Mouse (Mus musculus) kidney, embryonic 16.5 days (tissue): ENCODE data around the gene Bglap3. TPM values are rescaled to one million over a fixed set of nuclear protein-coding genes. Genes with fewer than 3 reads are reported as not detected.
A peak's percentile ranks its signal among the peaks of the same experiment; 100 is the strongest.

Source experiments
- ATAC-seq: fragments of 200-750 bp; cut with Nextera tagmentation; 2 replicates; pipeline ENCODE4 v1.8.0; 2017; ENCODE audit warnings: moderate TSS enrichment; ENCODE audit not compliant: low FRiP score, low TSS enrichment
- H3K27ac ChIP-seq: fragments of 300-500 bp; sonication (generic); 2 replicates; pipeline ENCODE4 v1.5.1; 2014; ENCODE audit warnings: low read length
- H3K27me3 ChIP-seq: fragments of 300-500 bp; sonication (generic); 2 replicates; pipeline ENCODE4 v1.6.1; 2014; ENCODE audit warnings: low read length, control low read depth, mixed read lengths; ENCODE audit not compliant: insufficient read depth
- H3K36me3 ChIP-seq: fragments of 300-500 bp; sonication (generic); 2 replicates; pipeline ENCODE4 v1.6.1; 2014; ENCODE audit warnings: low read length, control low read depth, mixed read lengths; ENCODE audit not compliant: insufficient read depth
- H3K4me1 ChIP-seq: fragments of 300-500 bp; sonication (generic); 2 replicates; pipeline ENCODE4 v1.6.1; 2014; ENCODE audit warnings: low read length, control low read depth, mixed read lengths; ENCODE audit not compliant: insufficient read depth
- H3K4me2 ChIP-seq: fragments of 300-500 bp; sonication (generic); replicated peaks from 2 replicates; pipeline ENCODE4 v1.6.1; 2014; ENCODE audit warnings: low read depth, low read length
- H3K4me3 ChIP-seq: fragments of 300-500 bp; sonication (generic); 2 replicates; pipeline ENCODE4 v1.5.1; 2014; ENCODE audit warnings: mild to moderate bottlenecking, low read length
- H3K9ac ChIP-seq: fragments of 300-500 bp; sonication (generic); replicated peaks from 2 replicates; pipeline ENCODE4 v1.6.1; 2014; ENCODE audit warnings: low read length
- H3K9me3 ChIP-seq: fragments of 300-500 bp; sonication (generic); 2 replicates; pipeline ENCODE4 v1.6.1; 2016; ENCODE audit warnings: low read length, control low read depth
- WGBS: fragments of 180-500 bp; shearing (Covaris S2); extraction: QIAGEN DNeasy Blood & Tissue Kit; methylation state at CpG from one replicate; pipeline ENCODE4 v1.1.7; 2014; 5-methylcytosine and 5-hydroxymethylcytosine counted together
- polyA plus RNA-seq: library from polyadenylated mRNA; unstranded; fragments of >200 nt; fragmentation: Nextera tagmentation; extraction: Ambion mirVana; gene quantifications from 2 replicates; pipeline ENCODE4 v1.2.1, GENCODE M21; 2015

Gene Bglap3
- polyA plus RNA-seq, 1 experiment from 2014 or later = 0.22 TPM

DNA sequence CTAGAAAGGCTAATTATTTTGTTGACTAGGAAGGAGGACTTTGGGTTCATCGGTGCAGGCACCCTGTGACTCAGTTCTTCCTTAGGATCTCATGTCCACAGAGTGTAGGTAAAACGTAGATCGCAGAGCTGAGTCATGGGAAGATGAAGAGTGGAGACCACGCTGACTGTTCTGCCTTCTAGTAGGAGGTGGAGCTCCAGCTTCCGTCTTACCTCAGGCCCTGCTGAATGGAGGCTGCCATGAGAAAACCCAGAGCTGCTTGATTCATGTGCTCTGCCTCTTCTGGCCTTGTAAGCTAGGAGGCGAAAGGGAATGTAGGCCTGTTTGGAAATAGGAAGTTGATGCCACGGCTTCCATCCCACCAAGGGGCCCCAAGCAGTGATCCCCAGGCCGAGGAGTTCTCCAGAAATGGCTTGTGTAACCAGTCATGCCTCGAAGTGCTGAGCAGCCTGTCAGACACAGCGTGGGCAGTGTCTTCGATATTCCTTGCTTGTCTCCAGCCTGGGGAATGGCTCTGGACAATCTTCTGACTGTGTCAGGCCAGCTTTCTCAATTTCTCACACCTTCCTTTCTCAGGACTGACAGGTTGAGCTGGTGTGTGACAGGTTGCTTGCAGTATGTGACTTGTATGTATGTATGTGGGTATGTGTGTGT lies 35.0 kb downstream of the Bglap3 start:
- H3K27ac ChIP-seq = 0 out of 2 replicates have a peak overlapping the region, but pooled peaks have one; percentile 32
- no peaks in the 10 kb centered on the region for H3K9me3 ChIP-seq
- WGBS = 68% methylated on average over 11 of the region's 11 CpGs
- H3K4me3 ChIP-seq = peak overlapping the region; percentile 12; the same call in 1 of the 2 replicates
- H3K27me3 ChIP-seq = no peaks in the 10 kb centered on the region
- peak overlapping the region; percentile 61 for H3K4me2 ChIP-seq
- H3K4me1 ChIP-seq = peaks cover 28% of the 10 kb centered on the region
- H3K9ac ChIP-seq = peak overlapping the region; percentile 20; the same call in 1 of the 2 replicates
- peaks cover 9% of the 10 kb centered on the region for H3K36me3 ChIP-seq
- ATAC-seq = no peak

DNA sequence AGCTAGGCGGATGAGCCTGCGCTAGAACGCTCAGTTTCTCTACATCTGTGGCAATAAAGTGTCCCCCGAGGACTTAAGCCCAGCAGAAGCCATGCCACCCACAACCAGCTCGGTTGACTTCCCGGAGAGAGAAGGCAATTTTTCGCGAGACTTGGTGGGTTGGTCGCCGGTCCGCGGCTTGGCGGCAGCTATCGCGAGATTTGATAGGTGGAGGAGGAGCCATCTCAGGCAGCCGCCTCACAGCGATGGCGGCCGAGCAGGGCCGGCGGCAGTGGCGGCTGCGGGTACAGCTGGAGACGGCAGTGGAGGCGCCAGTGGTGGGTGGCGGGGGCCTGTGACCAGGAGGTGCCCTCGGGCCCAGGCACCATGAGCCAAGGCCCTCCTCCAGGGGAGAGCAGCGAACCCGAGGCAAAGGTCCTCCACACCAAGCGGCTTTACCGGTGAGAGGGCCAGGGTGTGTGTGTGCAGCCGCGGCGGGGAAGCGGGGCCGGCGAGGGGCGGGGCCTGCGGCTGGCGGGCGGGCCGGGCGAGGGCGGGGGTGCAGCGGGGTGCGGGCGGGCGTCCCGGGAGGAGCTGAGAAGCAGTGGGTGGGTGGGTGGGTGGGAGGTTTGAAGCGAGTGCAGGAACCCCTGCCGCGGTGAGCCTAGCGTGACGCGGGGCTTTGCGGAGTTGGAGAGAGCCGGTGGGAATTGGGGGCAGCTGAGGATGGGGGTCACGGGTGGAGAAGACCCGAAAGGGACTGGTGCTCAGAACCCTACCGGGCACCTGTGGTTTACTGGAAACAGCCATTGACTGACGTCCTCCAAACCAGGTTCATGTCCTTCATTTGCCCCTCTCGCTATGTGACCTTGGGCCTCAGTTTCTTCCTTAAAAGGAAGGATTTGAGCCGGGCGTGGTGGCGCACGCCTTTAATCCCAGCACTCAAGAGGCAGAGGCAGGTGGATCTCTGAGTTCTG lies 36.2 kb downstream of the Bglap3 start, which contains the start of the genes Tmem79 and Smg5:
TSS of gene Tmem79 (minus strand) at position 91 of the 956 bp plus-strand sequence.
TSS of gene Smg5 (plus strand) at position 203 of the 956 bp plus-strand sequence.
- H3K4me3 ChIP-seq = peak within 1 kb of the TSS; percentile 87
- H3K27me3 ChIP-seq = no peaks in the 10 kb centered on the region
- peak within 1 kb of the TSS; percentile 80 for H3K9ac ChIP-seq
- H3K4me2 ChIP-seq = peak within 1 kb of the TSS; percentile 69
- peak within 1 kb of the TSS; percentile 97 for H3K27ac ChIP-seq
- H3K4me1 ChIP-seq = peaks cover 28% of the 10 kb centered on the region
- H3K9me3 ChIP-seq = no peaks in the 10 kb centered on the region
- ATAC-seq = peak; percentile 94
- H3K36me3 ChIP-seq = no peaks in the 10 kb centered on the region
- WGBS = 1% methylated on average over 43 of the region's 66 CpGs

DNA sequence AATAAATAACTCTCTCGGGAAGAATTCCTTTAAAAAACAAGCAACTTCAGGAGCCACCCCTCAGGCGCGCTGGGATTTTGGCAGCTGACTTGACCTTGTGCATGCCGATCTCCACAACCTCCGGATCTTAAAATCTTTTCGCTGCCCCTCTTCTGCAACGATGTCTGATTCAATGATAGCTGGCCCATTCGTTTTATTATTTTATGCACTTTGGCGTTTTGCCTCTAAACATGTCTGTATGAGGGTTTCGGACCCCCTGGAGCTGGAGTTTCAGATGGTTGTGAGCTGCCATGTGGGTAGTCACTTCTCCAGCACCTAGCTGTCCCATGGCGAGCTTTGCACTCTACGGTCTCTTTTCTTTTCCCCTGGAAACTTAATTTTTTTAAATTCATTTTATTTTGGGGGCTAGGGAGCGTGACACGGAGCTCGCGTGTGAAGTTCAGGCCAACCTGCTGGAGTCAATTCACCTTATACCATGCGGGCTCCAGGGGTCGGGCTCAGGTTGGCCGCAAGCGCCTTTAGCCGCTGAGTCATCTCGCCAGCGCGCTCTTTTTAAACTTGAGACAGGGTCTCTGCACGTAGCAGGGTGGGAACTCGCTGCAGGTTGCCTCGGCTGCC lies 37.0 kb downstream of the Bglap3 start:
- ATAC-seq = peak; percentile 59; the same call in 1 of the 2 replicates
- Histone ChIP-seq H3K27ac (peak overlapping the region; percentile 97), H3K4me1 (peaks cover 28% of the 10 kb centered on the region), H3K36me3 (no peaks in the 10 kb centered on the region), H3K4me3 (peak overlapping the region; percentile 87), H3K4me2 (peak overlapping the region; percentile 69), H3K9ac (peak overlapping the region; percentile 80), H3K9me3 (no peaks in the 10 kb centered on the region), H3K27me3 (no peaks in the 10 kb centered on the region)
- under 1% methylated on average over 27 of the region's 27 CpGs for WGBS

DNA sequence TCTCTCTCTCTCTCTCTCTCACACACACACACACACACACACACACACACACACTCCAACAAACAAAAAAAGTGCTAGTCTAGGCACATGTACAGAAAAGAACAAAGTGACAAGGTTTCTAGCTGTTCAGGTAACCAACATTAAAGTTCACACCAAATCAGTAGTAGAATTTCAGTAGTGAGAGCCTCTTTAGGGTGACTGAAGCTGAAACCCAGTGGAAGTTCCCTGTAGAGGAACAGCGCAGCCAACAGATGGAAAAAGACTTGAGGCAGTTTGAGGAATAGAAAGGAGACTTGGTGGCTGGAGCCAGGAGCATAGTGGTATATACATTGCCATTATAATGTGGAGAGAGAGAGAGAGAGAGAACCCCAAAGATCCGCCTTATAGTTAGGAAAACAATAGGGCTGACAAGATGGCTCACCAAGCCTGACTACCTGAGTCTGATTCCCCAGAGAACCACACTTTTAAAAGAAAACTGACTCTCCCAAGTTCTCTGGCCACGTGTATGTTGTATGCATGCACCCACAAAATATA lies 37.6 kb downstream of the Bglap3 start:
- peak overlapping the region; percentile 80 for H3K9ac ChIP-seq
- ATAC-seq = no peak
- peak overlapping the region; percentile 97 for H3K27ac ChIP-seq
- H3K27me3 ChIP-seq = no peaks in the 10 kb centered on the region
- H3K4me3 ChIP-seq = peak overlapping the region; percentile 87
- peak overlapping the region; percentile 69 for H3K4me2 ChIP-seq
- no peaks in the 10 kb centered on the region for H3K9me3 ChIP-seq
- no peaks in the 10 kb centered on the region for H3K36me3 ChIP-seq
- peaks cover 28% of the 10 kb centered on the region for H3K4me1 ChIP-seq
- WGBS = 32% methylated on average over 3 of the region's 3 CpGs

DNA sequence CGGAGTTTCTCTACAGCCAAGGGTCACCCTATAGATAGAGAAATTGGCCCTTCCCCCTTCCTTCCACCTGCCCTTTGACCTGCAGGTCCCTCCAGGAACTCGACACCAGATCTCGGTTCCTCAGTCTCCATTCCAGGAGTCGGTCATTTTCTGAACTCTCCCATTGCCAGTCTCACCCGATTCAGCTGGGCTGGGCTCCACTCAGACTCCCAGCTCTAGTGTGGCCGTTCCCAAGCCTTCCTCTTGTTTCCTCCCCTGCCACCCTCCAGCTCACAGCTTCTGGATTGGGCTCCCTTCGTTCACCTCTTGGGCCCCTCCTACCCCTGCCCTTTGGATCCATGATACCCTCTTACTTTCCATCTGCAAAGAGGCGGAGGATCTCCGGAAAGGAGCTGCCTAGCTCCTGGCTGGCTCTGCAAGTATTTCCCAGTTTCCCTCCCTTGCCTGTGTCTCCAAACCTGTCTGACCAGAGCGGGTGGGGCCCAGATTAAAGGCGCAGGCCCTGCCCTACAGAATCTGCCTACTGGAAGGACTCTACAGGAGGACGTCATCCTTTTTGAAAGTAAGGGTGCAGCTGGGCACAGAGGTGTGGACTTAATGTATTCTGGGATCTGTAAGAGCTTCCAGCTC lies 38.4 kb downstream of the Bglap3 start:
- Histone ChIP-seq H3K9ac (peak overlapping the region; percentile 60), H3K9me3 (no peaks in the 10 kb centered on the region), H3K4me2 (peak overlapping the region; percentile 69), H3K4me3 (peak overlapping the region; percentile 27), H3K36me3 (no peaks in the 10 kb centered on the region), H3K4me1 (peaks cover 28% of the 10 kb centered on the region), H3K27ac (peak overlapping the region; percentile 52; the same call in 1 of the 2 replicates), H3K27me3 (no peaks in the 10 kb centered on the region)
- 40% methylated on average over 12 of the region's 12 CpGs for WGBS
- ATAC-seq = no peak

DNA sequence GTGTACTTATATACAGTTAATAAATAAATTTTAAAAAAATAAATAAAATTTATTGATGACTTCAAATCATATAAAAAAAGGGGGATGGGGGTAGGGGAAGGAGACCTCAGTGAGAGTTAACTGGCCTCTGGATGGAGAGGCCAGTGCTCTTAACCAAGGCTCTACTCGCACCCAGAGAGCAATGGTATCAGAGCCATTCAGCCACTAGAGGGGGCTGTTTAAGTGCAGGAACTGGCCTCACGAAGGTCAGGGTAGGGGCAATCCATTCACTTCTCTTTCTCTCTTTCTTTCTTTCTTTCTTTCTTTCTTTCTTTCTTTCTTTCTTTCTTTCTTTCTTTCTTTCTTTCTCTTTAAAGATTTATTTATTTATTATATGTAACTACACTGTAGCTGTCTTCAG lies 41.3 kb downstream of the Bglap3 start:
- no peaks in the 10 kb centered on the region for H3K9me3 ChIP-seq
- 42% methylated on average over 2 of the region's 2 CpGs for WGBS
- no peak overlapping the region for H3K27ac ChIP-seq
- no peak overlapping the region for H3K4me3 ChIP-seq
- no peaks in the 10 kb centered on the region for H3K27me3 ChIP-seq
- ATAC-seq = no peak
- H3K9ac ChIP-seq = no peak overlapping the region
- H3K36me3 ChIP-seq = peaks cover 8% of the 10 kb centered on the region; the same call in 1 of the 2 replicates
- no peak overlapping the region for H3K4me2 ChIP-seq
- peaks cover 13% of the 10 kb centered on the region for H3K4me1 ChIP-seq

DNA sequence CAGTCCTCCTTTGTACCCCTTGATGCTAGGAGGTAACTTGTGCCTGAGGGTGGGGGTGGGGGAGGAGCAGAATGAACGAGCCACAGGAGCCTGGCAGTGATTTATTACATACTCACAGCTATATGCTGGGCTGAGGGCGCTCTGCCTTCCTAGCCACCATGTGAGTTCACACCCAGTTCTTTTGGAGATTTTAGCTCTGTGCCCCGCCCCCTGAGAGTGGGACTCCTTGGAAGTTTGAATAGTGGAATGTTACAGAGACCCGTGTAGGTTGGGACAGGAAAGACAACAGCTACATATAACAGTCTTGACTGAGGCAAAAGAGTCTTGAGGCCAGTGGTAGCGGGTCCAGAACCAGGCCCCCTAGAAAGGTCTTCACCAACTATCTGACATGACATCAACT lies 43.6 kb downstream of the Bglap3 start:
- no peak for ATAC-seq
- H3K27me3 ChIP-seq = no peaks in the 10 kb centered on the region
- WGBS = 50% methylated on average over 5 of the region's 5 CpGs

DNA sequence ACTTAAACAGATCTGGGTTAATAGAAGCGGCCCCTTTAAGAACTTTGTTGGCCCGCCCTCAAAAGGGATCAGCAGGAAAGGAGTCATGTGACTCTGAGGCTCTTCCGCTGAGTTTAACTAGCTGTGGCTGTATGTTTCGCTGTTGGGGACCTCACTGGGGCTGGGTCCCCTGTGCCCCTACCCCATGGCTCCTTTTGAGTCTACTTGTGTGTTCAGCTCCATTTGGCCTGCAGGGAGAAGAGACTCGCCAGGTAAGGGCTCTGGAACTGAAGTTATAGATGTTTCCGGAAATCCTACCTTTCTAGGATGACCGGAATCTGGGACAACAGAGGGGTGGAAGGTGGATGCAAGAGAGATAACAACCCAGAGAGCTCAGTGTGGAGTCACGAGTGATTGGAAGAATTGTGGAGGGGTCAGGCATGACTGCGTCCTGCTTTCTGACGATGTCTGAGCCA lies 47.6 kb downstream of the Bglap3 start, which contains the start of gene Glmp:
TSS of gene Glmp (plus strand) at position 73 of the 455 bp plus-strand sequence.
- Histone ChIP-seq H3K9ac (peak within 1 kb of the TSS; percentile 89), H3K4me3 (peak within 1 kb of the TSS; percentile 94), H3K4me1 (peaks cover 12% of the 10 kb centered on the region), H3K36me3 (peaks cover 36% of the 10 kb centered on the region), H3K27me3 (no peaks in the 10 kb centered on the region), H3K4me2 (peak within 1 kb of the TSS; percentile 82), H3K27ac (peak within 1 kb of the TSS; percentile 72), H3K9me3 (no peaks in the 10 kb centered on the region)
- peak; percentile 83 for ATAC-seq
- 0% methylated on average over 10 of the region's 10 CpGs for WGBS

More for the DNA sequence above, 43.6 kb downstream of the Bglap3 start:
- H3K36me3 ChIP-seq = peaks cover 8% of the 10 kb centered on the region; the same call in 1 of the 2 replicates
- H3K9ac ChIP-seq = no peak overlapping the region
- H3K27ac ChIP-seq = no peak overlapping the region
- no peak overlapping the region for H3K4me3 ChIP-seq
- H3K9me3 ChIP-seq = no peaks in the 10 kb centered on the region
- H3K4me1 ChIP-seq = peaks cover 16% of the 10 kb centered on the region
- H3K4me2 ChIP-seq = no peak overlapping the region
